Mouse (Mus musculus) spleen, embryonic (tissue): ENCODE data around the gene Hist2h2aa1.
"Not testable (repeated sequence)": the region's sequence is repeated elsewhere in the genome, so short reads cannot be mapped to it uniquely, and the experiment has no call there.

Experiments used
- CTCF ChIA-PET: fragments of 350-600 bp; sonication (Branson Sonifier 250); formaldehyde crosslinking; loops from one replicate; lab custom pipeline; 2022; lab: Charles Lee

Hist2h2aa1 gene

DNA sequence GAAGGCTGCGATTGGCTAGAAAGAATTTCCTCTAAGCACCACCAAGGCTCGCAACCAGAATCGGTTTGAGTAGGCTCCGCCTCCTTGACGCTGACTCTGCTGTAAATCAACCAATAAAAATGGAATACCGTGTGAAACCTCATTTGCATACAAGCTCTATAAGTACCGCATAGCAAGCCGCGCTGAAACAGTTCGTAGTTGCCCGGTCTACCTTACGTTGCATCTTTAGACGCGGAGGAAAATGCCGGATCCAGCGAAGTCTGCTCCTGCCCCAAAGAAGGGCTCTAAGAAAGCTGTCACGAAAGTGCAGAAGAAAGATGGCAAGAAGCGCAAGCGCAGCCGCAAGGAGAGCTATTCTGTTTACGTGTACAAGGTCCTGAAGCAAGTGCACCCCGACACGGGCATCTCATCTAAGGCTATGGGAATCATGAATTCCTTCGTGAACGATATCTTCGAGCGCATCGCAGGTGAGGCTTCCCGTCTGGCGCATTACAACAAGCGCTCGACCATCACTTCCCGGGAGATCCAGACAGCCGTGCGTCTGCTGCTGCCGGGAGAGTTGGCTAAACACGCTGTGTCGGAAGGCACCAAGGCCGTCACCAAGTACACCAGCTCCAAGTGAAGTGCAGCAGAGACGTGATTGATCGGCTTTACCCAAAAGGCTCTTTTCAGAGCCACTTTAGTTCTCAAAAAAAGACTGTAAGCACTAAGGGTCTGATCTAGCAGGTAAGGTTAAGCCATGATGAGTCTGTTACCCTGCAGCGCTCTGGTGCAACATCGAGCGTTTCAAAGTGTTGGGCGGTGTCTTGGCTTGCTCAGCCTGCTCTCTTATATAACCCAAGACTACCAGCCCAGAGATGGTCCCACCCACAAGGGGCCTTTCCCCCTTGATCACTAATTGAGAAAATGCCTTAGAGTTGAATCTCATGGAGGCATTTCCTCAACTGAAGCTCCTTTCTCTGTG is 24.5 kb downstream of the Hist2h2aa1 start, which contains the start of gene Hist2h2bb:
Hist2h2bb (plus strand) TSS at position 242 of the 964 bp plus-strand sequence.
- CTCF ChIA-PET: interaction anchor here (0.6 to 1.7 kb wide), 2 partner anchors 8 to 208 kb away, joined by 6 to 11 read pairs; no protein-coding TSS in a partner anchor

DNA sequence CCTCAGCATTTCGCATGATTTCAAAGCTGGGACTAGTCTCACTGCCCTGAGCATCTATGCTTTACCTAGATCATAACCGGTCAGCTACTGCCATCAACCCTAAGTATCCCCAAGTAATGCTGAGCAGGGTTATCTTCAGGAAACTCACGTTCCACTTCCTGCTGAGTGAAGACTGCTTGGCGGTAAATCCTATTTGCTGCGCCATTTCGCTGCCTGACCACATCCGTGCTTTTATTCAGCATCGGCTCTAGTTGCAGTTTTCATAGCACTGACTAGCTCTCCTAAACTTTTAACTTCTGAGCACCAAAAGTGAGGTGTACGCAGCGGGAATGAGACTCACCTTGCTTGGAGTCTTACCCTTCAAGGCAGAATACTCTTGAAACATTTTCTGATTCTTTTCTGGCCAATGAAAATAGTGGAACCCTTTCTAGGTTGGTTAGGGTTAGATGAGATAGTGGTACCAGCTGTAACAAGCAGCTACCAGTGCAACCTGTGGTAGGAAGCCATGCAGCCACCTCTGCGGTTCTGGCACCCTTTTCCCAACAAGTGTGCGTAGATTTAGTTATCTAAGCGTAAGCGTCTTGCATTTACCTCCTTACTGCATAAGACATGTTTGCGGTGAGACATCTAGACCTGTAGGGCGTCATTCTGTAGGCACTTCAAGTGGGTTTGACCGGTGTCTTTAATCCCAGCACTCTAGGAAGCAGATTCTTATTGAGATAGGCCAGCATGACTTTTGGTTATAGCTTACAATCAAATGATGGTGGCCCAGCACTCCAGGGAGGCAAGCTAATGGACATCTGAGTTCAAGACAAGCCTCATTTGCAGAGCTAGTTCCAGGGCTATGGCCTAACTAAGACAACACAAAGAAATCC is 28.5 kb downstream of the Hist2h2aa1 start:
- CTCF ChIA-PET: interaction anchor here (0.5 kb wide), 1 partner anchor 57 kb away, joined by 3 read pairs; no protein-coding TSS in a partner anchor

DNA sequence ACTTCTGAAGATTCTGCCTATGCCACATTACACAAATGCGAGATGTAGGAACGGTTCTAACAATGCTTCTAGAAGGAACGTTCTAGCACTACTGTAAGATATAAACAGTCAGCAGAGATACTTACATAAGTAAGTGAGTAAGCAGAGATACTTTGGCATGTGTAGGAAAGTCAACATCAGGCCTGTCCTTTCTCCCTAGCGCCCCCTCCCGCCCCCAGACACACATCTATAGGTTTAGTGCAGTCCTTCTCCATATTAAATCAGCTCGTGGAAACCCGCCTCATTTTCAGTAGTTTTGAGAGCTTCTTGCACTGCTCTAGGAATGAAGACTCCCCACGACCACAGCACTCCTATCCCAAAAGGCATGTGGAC is 32.1 kb downstream of the Hist2h2aa1 start:
- CTCF ChIA-PET: interaction anchor here (0.6 to 1.0 kb wide), 2 partner anchors 8 to 16 kb away, joined by 4 to 6 read pairs; partner anchors contain the start of genes Fcgr1, Hist2h2bb and Hist2h3b

DNA sequence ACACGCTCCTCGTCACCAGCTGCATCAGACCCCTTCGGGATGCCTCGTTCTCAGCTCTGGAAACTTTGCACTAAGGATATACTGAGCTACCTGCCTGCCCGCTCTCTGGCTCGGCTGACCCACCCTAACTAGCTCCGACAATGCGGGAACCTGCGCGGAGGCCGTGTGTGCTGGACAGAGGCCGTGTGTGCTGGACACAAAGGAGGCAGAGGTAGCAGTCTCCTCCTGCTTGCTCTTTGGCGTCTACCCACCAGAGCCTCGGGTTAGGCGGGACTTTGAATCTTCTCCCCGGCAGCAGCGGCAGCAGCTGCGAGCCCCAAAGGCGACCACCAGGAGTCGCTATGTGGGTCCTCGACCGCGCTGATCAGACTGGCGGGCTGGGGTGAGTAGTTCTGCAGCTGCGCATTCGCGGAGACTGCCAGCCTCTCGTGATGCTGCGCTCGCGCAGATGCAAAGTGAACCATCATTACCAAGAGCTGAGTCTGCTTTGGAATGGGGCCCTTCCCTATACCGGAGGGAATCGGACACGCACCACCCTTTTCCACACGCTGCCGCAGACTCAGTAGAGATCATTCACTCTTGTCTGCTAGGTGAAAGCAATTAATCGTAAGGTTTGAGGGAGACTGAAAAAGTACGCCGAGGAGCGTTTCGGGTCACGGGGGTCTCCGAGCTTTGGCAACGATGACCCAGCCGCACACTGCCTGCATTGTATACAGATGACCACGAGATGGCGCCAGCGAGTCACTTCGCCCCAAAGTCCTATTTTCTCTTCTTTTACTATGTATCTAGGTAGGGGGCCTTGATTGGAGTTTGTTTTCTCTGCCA is 32.7 kb downstream of the Hist2h2aa1 start:
- CTCF ChIA-PET: interaction anchor here (0.6 to 1.0 kb wide), 4 partner anchors 9 to 31 kb away, joined by 3 to 6 read pairs (median 5); partner anchors contain the start of genes Fcgr1, Hist2h2bb and Hist2h3b

DNA sequence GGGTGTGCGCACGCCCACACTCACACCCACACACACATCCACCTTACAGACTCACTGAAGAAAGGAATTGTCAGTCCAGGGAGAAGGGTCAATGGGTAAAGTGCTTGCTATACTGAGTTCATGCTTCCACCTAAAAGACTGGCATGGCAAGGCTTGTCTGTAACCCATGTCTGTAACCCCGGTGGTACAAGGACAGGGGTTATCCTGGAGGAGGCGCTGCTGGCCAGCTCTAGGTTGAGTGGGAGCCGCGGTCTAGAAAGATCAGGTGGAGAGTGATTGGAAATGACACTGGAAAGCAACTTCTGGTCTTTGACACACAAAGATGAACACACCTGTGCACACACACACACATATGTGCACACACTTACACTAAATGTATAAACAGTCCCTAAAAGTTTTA is 35.4 kb downstream of the Hist2h2aa1 start:
- CTCF ChIA-PET: no interaction called here

DNA sequence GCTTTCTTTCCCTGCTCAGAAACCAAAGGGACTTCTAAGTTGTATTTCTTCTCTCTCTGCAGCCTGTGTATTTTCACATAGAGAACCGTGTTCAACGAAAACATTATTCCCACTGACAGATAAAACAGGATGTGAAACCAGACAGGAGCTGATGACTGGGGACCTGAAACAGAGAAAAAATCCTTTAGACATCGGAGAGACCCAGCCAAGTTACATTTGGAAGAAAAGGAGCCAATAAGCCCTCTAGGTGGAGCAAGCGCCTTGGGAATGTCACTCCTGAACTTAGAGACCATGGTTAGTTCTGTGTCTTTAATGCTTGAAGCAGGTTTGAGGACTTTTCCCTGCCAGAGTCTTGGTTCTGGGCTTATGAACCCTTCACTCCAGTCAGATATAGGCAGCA is 39.2 kb downstream of the Hist2h2aa1 start:
- CTCF ChIA-PET: interaction anchor here (0.7 kb wide), 1 partner anchor 68 kb away, joined by 5 read pairs; no protein-coding TSS in a partner anchor

DNA sequence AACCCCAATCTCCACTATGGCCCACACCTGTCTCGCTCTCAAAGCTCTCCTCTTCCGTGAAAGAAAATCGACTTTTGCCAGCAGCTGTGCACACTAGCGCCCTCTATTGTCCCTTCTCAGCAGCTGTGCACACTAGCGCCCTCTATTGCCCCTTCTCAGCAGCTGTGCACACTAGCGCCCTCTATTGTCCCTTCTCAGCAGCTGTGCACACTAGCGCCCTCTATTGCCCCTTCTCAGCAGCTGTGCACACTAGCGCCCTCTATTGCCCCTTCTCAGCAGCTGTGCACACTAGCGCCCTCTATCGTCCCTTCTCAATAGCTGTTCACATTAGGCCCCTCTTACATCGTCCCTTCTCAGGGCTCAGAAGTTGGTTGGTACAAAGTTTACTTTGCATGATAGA is 42.0 kb downstream of the Hist2h2aa1 start:
- CTCF ChIA-PET: not testable (repeated sequence)

DNA sequence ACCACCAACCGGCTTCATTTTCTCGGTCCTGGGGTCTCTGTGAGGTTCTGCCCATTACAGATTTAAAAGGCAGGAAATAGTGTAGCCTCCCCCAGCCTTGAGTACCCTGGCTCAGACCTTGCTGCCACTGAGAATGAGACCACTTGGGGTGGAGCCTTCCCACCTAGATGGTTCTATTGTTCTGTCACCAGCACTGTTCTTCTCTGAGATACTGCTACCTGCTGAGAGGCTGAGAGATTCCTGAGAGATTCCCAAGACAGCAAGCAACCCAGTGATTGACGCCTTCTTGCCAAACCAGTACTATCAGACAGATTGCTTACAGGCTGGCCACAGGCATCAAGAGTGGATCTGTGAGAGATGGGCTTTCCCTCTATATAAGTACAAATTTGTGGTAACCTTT is 43.9 kb downstream of the Hist2h2aa1 start:
- CTCF ChIA-PET: no interaction called here

DNA sequence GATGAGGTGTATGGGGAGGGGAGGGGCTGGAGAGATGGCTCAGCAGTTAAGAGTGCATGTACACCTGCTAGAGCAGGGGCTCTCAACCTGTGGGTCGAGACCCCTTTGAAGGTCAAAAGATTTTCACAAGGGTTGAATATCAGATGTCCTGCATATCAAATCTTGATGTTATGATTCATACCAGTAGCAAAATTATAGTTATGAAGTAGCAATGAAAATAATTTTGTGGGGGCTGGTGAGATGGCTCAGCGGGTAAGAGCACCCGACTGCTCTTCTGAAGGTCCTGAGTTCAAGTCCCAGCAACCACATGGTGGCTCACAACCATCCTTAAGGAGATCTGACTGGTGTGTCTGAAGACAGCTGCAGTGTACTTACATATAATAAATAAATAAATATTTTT is 45.4 kb downstream of the Hist2h2aa1 start:
- CTCF ChIA-PET: not testable (repeated sequence)

DNA sequence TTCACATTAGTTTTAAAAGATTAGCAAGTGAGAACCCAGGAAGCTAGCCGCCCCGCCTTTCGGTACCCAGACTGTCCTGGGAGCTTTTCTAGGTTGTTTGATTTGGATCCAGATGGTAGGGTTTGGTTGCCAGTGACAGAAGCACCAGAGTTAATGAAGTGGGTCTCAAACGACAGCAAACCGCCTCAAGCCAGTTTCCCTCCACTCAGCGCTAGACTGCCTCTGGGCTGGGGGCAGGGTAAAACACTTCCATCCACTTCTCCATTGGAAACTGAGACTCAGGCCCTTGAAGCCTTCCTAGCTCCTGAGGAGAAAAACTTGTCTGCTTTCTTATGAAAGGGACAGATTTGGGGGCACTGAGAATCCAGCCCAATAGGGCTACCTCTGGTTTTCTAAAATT is 47.3 kb downstream of the Hist2h2aa1 start:
- CTCF ChIA-PET: interaction anchor here (1.0 kb wide), 1 partner anchor 15 kb away, joined by 6 read pairs; no protein-coding TSS in a partner anchor

DNA sequence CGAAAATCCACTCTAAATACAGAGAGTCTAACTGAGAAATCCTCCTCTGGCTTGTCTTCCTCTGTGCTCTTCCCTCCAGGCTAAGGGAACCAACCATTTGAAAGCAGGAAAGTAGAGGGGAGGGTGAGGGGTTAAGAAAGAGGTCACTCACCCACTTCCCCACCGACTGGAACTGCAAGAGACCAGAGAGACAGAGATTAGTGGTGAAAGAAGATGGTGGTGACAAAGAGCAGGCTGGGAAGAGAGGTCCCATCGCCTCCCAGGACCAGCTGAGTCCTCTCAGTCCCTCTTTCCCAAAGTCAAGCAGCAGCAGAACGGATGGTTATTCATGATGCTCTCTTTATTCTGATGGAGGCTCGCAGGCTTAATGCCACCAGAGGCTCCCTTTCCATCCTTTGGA is 48.1 kb downstream of the Hist2h2aa1 start:
- CTCF ChIA-PET: interaction anchor here (0.7 kb wide), 1 partner anchor 16 kb away, joined by 4 read pairs; no protein-coding TSS in a partner anchor

DNA sequence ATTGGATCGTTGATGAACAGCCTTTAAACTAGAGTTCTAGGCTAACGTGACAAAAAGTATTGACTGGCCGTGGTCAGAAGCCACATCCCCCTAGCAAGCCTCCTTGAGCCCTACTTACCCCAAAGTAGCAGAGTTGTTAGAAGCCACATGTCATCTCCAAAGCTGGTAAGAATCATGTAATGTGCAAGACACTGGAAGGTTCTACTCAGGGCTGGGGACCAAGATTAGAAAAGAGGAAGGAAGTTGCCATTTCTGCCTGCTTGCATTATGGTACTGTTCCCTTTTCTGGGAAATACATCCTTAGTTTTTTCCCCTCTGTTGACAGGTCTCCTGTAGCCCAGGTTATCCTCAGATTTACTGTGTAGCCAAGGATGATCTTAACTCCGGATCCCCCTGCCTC is 48.5 kb downstream of the Hist2h2aa1 start, which contains the start of gene Fcgr1:
Fcgr1 (minus strand) TSS at position 183 of the 400 bp plus-strand sequence.
- CTCF ChIA-PET: interaction anchor here (0.7 kb wide), 1 partner anchor 16 kb away, joined by 4 read pairs; no protein-coding TSS in a partner anchor
